Mouse (Mus musculus): ENCODE data around the gene Card19.

DNA sequence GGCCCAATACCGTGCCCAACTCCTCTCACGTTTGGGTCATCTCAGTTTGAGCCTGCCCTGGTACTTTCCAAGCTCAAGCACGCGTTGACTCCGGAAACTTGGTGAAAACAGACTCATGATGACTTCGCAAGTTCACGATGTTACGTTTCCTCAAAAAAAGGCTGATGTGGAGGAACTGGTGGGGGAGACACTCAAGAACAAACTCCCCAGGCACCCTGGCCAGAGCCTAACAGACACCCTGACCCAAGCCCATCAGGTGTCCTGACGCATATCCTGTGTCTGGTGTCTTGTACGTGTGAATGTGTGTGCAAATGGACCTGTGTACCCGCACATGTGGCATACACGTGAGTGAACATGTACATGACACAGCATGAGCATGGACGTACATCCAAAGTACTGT is 15.1 kb downstream of the Card19 start:
- TF ChIP-seq CTCF (IDR thresholded peaks at IDR 0.05; ENCODE audit: low read depth) (no peak), EP300 (IDR thresholded peaks at IDR 0.05; ENCODE audit: low read depth) (no peak)

Measured in liver, embryonic 14.5 days (tissue).